Mouse (Mus musculus): ENCODE measurements around the gene Ctdspl.

- no peak for TF ChIP-seq ZNF384 (IDR thresholded peaks at IDR 0.05; ENCODE audit: low read depth, low read length)
- TF ChIP-seq ZC3H11A (IDR thresholded peaks at IDR 0.05; ENCODE audit: borderline replicate concordance, low read depth, low read length), result no peak
These were observed 164.2 kb downstream of the Ctdspl start for GRCm38 (mm10) chr9:119090462-119090861.
